Mouse (Mus musculus) spleen, adult 2 months (tissue): ENCODE data around the gene Capn7.

Experiments
- CTCF ChIP-seq: fragments of 200-500 bp; IDR thresholded peaks from 2 replicates; pipeline ENCODE4 v1.5.1; 2011; ENCODE audit warnings: mild to moderate bottlenecking, inconsistent platforms; ENCODE audit not compliant: insufficient read depth, insufficient read length, insufficient replicate concordance; ENCODE audit errors: extremely low read depth
- POLR2A ChIP-seq: fragments of 200-500 bp; IDR thresholded peaks from 2 replicates; pipeline ENCODE4 v1.6.1; 2011; ENCODE audit warnings: low read depth, low read length, inconsistent platforms

DNA sequence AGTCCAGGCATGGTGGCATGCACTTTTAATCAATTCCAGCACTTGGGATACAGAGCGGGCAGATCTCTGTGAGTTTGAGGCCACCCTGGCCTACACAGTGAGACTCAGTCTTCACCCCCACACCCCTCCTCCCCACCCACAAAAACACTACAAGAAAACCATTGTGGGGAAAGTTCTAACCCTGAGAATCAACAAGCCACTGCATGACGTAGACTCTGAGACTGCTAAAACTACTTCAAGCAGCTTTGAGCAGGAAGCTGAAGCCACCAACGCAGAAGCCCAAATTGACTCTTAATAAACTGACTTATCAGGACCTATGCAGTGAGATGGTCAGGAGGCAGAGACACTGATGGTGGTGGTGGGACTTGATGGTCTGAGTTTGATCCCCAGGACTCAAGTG, 62.8 kb downstream of the Capn7 start:
- TF ChIP-seq POLR2A: no peak
- TF ChIP-seq CTCF: no peak
